23 mouse cellular contexts compared by ENCODE assay signal in the genomic region with DNA sequence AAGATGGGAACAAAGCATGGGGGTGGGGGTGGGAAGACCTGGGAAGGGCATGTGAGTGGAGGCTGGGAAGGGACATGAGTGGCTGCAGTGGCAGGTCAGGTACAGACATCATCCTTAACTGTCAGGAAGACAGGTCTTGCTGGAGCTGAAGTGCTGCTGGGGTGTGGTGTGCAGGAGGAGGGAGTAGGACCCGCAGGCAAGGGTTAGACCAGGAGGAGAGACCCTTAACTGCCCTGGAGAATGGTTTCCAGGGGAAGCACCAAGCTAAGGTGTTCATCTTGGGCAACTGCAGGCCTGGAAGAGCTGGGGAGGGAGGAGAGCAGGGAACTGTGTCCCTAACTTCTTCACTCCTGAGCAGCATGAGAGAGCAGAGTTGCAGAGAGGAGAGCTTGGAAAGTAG. TPM values are rescaled to one million over a fixed set of nuclear protein-coding genes. Genes with fewer than 3 reads are reported as not detected.
A peak's percentile ranks its signal among the peaks of the same experiment; 100 is the strongest.
DNase-seq lines count a peak whose midpoint lies in the region; ATAC-seq and TF ChIP-seq lines count a peak whose summit lies in the region.
"Had no signal": no experiment of that assay in that cellular context is flagged by ENCODE, and none has a peak within 500 bp of the region (broad histone marks: within the 10 kb centered on the region; RNA-seq: fewer than 3 reads in every experiment).

No protein-coding gene starts in this region.

- WGBS in limb, embryonic 14.5 days = 73% methylated on average over 1 of the region's 1 CpGs
- WGBS in limb, embryonic 10.5 days = 50% methylated on average over 1 of the region's 1 CpGs
- 87% methylated on average over 1 of the region's 1 CpGs for WGBS in midbrain, embryonic 11.5 days
- WGBS in midbrain, embryonic 10.5 days = 85% methylated on average over 1 of the region's 1 CpGs
- WGBS in limb, embryonic 15.5 days = 59% methylated on average over 1 of the region's 1 CpGs

- H3K9me3 ChIP-seq in limb, embryonic 14.5 days (ENCODE audit: control insufficient read depth, low read length) = no peaks in the 10 kb centered on the region
- no peaks in the 10 kb centered on the region for H3K9me3 ChIP-seq in limb, embryonic 10.5 days (replicated peaks)
- H3K9me3 ChIP-seq in midbrain, embryonic 11.5 days (ENCODE audit: control insufficient read depth, low read length) = no peaks in the 10 kb centered on the region
- no peaks in the 10 kb centered on the region for H3K9me3 ChIP-seq in midbrain, embryonic 10.5 days (replicated peaks)
- H3K9me3 ChIP-seq in limb, embryonic 15.5 days = no peaks in the 10 kb centered on the region
- H3K9me3 ChIP-seq: embryonic facial prominence, embryonic 10.5 days; embryonic facial prominence, embryonic 12.5 days; forebrain, embryonic 13.5 days; forebrain, embryonic 15.5 days; G1E had no signal

- no peak overlapping the region for H3K27ac ChIP-seq in limb, embryonic 14.5 days (replicated peaks; ENCODE audit: low read depth, low read length)
- no peak overlapping the region for H3K27ac ChIP-seq in limb, embryonic 10.5 days
- no peak overlapping the region for H3K27ac ChIP-seq in midbrain, embryonic 11.5 days (ENCODE audit: low read depth, low read length)
- no peak overlapping the region for H3K27ac ChIP-seq in midbrain, embryonic 10.5 days (replicated peaks)
- H3K27ac ChIP-seq in limb, embryonic 15.5 days = peak overlapping the region; percentile 9; the same call in 1 of the 2 replicates
- H3K27ac ChIP-seq: embryonic facial prominence, embryonic 10.5 days; forebrain, embryonic 13.5 days; forebrain, embryonic 15.5 days had no signal

- TF ChIP-seq POLR2A in limb, embryonic 14.5 days (IDR thresholded peaks at IDR 0.05; ENCODE audit: borderline replicate concordance, extremely low read depth, insufficient read depth, insufficient read length) = no peak

- peaks cover 35% of the 10 kb centered on the region for H3K4me1 ChIP-seq in limb, embryonic 14.5 days (ENCODE audit: control insufficient read depth, insufficient read depth, low read length)
- H3K4me1 ChIP-seq in limb, embryonic 10.5 days = peaks cover 43% of the 10 kb centered on the region
- peaks cover 7% of the 10 kb centered on the region for H3K4me1 ChIP-seq in midbrain, embryonic 11.5 days (ENCODE audit: control insufficient read depth, insufficient read depth, low read length)
- H3K4me1 ChIP-seq in midbrain, embryonic 10.5 days = peaks cover 34% of the 10 kb centered on the region
- peaks cover 51% of the 10 kb centered on the region for H3K4me1 ChIP-seq in limb, embryonic 15.5 days

- no peak overlapping the region for H3K4me3 ChIP-seq in limb, embryonic 14.5 days (replicated peaks; ENCODE audit: low read length)
- H3K4me3 ChIP-seq in limb, embryonic 10.5 days = no peak overlapping the region
- no peak overlapping the region for H3K4me3 ChIP-seq in midbrain, embryonic 11.5 days (ENCODE audit: low read depth, low read length)
- no peak overlapping the region for H3K4me3 ChIP-seq in midbrain, embryonic 10.5 days
- no peak overlapping the region for H3K4me3 ChIP-seq in limb, embryonic 15.5 days
- H3K4me3 ChIP-seq: embryonic facial prominence, embryonic 10.5 days; embryonic facial prominence, embryonic 12.5 days; forebrain, embryonic 13.5 days; forebrain, embryonic 15.5 days had no signal

- peaks cover 62% of the 10 kb centered on the region for H3K36me3 ChIP-seq in limb, embryonic 14.5 days (ENCODE audit: control insufficient read depth, insufficient read depth, low read length)
- H3K36me3 ChIP-seq in limb, embryonic 10.5 days = peaks cover 4% of the 10 kb centered on the region; the same call in 1 of the 2 replicates
- no peaks in the 10 kb centered on the region for H3K36me3 ChIP-seq in midbrain, embryonic 11.5 days (ENCODE audit: control insufficient read depth, insufficient read depth, low read length)
- no peaks in the 10 kb centered on the region for H3K36me3 ChIP-seq in midbrain, embryonic 10.5 days
- peaks cover 62% of the 10 kb centered on the region for H3K36me3 ChIP-seq in limb, embryonic 15.5 days
- H3K36me3 ChIP-seq: embryonic facial prominence, embryonic 10.5 days; forebrain, embryonic 15.5 days had no signal

- H3K9ac ChIP-seq in limb, embryonic 14.5 days (ENCODE audit: low read depth, low read length, severe bottlenecking) = 0 out of 2 replicates have a peak overlapping the region, but pooled peaks have one; percentile 12
- H3K9ac ChIP-seq in midbrain, embryonic 11.5 days (ENCODE audit: low read length) = no peak overlapping the region
- no peak overlapping the region for H3K9ac ChIP-seq in limb, embryonic 15.5 days
- H3K9ac ChIP-seq: embryonic facial prominence, embryonic 12.5 days; forebrain, embryonic 13.5 days; forebrain, embryonic 15.5 days had no signal

- peaks cover 23% of the 10 kb centered on the region for H3K27me3 ChIP-seq in limb, embryonic 14.5 days (ENCODE audit: control insufficient read depth, insufficient read depth, low read length)
- peaks cover 83% of the 10 kb centered on the region for H3K27me3 ChIP-seq in limb, embryonic 10.5 days (ENCODE audit: low read depth, poor library complexity, severe bottlenecking)
- H3K27me3 ChIP-seq in midbrain, embryonic 11.5 days (ENCODE audit: control insufficient read depth, insufficient read depth, low read length) = peaks cover 42% of the 10 kb centered on the region
- peaks cover 87% of the 10 kb centered on the region for H3K27me3 ChIP-seq in midbrain, embryonic 10.5 days (ENCODE audit: low read depth, poor library complexity, severe bottlenecking)
- H3K27me3 ChIP-seq in limb, embryonic 15.5 days = peaks cover 20% of the 10 kb centered on the region
- H3K27me3 ChIP-seq: Patski had no signal

- no peak for DNase-seq in limb, embryonic 14.5 days (ENCODE audit: low spot score)
- DNase-seq in limb, embryonic 10.5 days (ENCODE audit: low spot score) = no peak
- peak; percentile 81 for DNase-seq in midbrain, embryonic 11.5 days (ENCODE audit: low spot score, missing footprints)
- DNase-seq in midbrain, embryonic 10.5 days (ENCODE audit: low spot score) = no peak
- no peak for DNase-seq in layer of hippocampus, adult 9-11 months
- no peak for DNase-seq in urinary bladder, adult 18-20 months (ENCODE audit: low spot score in 2 of 2)
- DNase-seq: adrenal gland, adult 8-10 months; adrenal gland, postnatal 14 days; adrenal gland, postnatal 36 days; cerebellum, adult 11-12 months; cerebellum, adult 2 months; cerebellum, adult 9-10 months; cerebellum, postnatal 10 days; cerebellum, postnatal 25 days had no signal

- H3K4me2 ChIP-seq in limb, embryonic 14.5 days (replicated peaks; ENCODE audit: low read depth, low read length, severe bottlenecking) = no peak overlapping the region
- no peak overlapping the region for H3K4me2 ChIP-seq in midbrain, embryonic 11.5 days
- H3K4me2 ChIP-seq in limb, embryonic 15.5 days = no peak overlapping the region
- H3K4me2 ChIP-seq: embryonic facial prominence, embryonic 12.5 days; forebrain, embryonic 13.5 days; forebrain, embryonic 15.5 days had no signal

- no peak for ATAC-seq in limb, embryonic 14.5 days (ENCODE audit: low FRiP score, low read depth)
- ATAC-seq in midbrain, embryonic 11.5 days (ENCODE audit: low FRiP score) = no peak
- no peak for ATAC-seq in limb, embryonic 15.5 days (ENCODE audit: insufficient number of reproducible peaks, low FRiP score, low TSS enrichment, low read depth)
- ATAC-seq: activated CD4-positive, CD25-positive, alpha-beta regulatory T cell, adult 4 months; CD4-positive, CD25-positive, alpha-beta regulatory T cell, adult 4 months; forebrain, embryonic 13.5 days; forebrain, embryonic 15.5 days; Patski had no signal

RNA-seq across cellular contexts. Expression of gene Lmna, which starts 22.4 kb away (rescaled TPM):
- polyA plus RNA-seq in limb, embryonic 14.5 days (2012; rRNA removed) = 238 and 364 TPM in 2 replicates
- polyA plus RNA-seq in limb, embryonic 14.5 days (2014; fragmentation: Nextera tagmentation; extraction: Ambion mirVana) = 378 and 402 TPM in 2 replicates
- 9.2 and 14.5 TPM in 2 replicates for polyA plus RNA-seq in limb, embryonic 10.5 days (2016; fragmentation: Nextera tagmentation; extraction: Ambion mirVana)
- 17.9 and 21.2 TPM in 2 replicates for polyA plus RNA-seq in midbrain, embryonic 11.5 days (2014; fragmentation: Nextera tagmentation; extraction: Ambion mirVana)
- 13.5 and 18.3 TPM in 2 replicates for polyA plus RNA-seq in midbrain, embryonic 10.5 days (2016; fragmentation: Nextera tagmentation; extraction: Ambion mirVana)
- 635 and 751 TPM in 2 replicates for polyA plus RNA-seq in limb, embryonic 15.5 days (2015; fragmentation: Nextera tagmentation; extraction: Ambion mirVana)

RNA-seq across cellular contexts. Expression of gene Sema4a, which starts 26.4 kb away (rescaled TPM):
- 13.5 and 16.0 TPM in 2 replicates for polyA plus RNA-seq in limb, embryonic 14.5 days (2012; rRNA removed)
- polyA plus RNA-seq in limb, embryonic 14.5 days (2014; fragmentation: Nextera tagmentation; extraction: Ambion mirVana) = 12.9 and 14.4 TPM in 2 replicates
- 4.7 and 6.7 TPM in 2 replicates for polyA plus RNA-seq in limb, embryonic 10.5 days (2016; fragmentation: Nextera tagmentation; extraction: Ambion mirVana)
- polyA plus RNA-seq in midbrain, embryonic 11.5 days (2014; fragmentation: Nextera tagmentation; extraction: Ambion mirVana) = 6.3 and 6.8 TPM in 2 replicates
- 4.9 and 10.5 TPM in 2 replicates for polyA plus RNA-seq in midbrain, embryonic 10.5 days (2016; fragmentation: Nextera tagmentation; extraction: Ambion mirVana)
- polyA plus RNA-seq in limb, embryonic 15.5 days (2015; fragmentation: Nextera tagmentation; extraction: Ambion mirVana) = 23.1 and 24.5 TPM in 2 replicates

RNA-seq across cellular contexts. Expression of gene Mex3a, which starts 44.8 kb away (rescaled TPM):
- polyA plus RNA-seq in limb, embryonic 14.5 days (2012; rRNA removed) = 49.3 and 60.8 TPM in 2 replicates
- 26.7 and 33.1 TPM in 2 replicates for polyA plus RNA-seq in limb, embryonic 14.5 days (2014; fragmentation: Nextera tagmentation; extraction: Ambion mirVana)
- 28.9 and 34.8 TPM in 2 replicates for polyA plus RNA-seq in limb, embryonic 10.5 days (2016; fragmentation: Nextera tagmentation; extraction: Ambion mirVana)
- 44.5 and 45.1 TPM in 2 replicates for polyA plus RNA-seq in midbrain, embryonic 11.5 days (2014; fragmentation: Nextera tagmentation; extraction: Ambion mirVana)
- 27.7 and 33.8 TPM in 2 replicates for polyA plus RNA-seq in midbrain, embryonic 10.5 days (2016; fragmentation: Nextera tagmentation; extraction: Ambion mirVana)
- polyA plus RNA-seq in limb, embryonic 15.5 days (2015; fragmentation: Nextera tagmentation; extraction: Ambion mirVana) = 17.6 and 21.0 TPM in 2 replicates

Comparison
In these comparisons a context has a peak if more than half of its experiments do, and no peak if none do; other contexts are left out.
1. RNA of gene Lmna, which starts 22.4 kb away (polyA plus RNA-seq): 635 to 751 TPM in limb, embryonic 15.5 days and 238 to 402 TPM in limb, embryonic 14.5 days; 17.9 to 21.2 TPM in midbrain, embryonic 11.5 days, 9.2 to 14.5 TPM in limb, embryonic 10.5 days and 13.5 to 18.3 TPM in midbrain, embryonic 10.5 days; every median in the first group is over 10 times any median in the second.